Mouse (Mus musculus) layer of hippocampus, adult 11-12 months (tissue): Measurements from ENCODE around the gene Trpm5.
A peak's percentile ranks its signal among the peaks of the same experiment; 100 is the strongest.

Experiments used
- DNase-seq: peaks from one replicate; pipeline ENCODE4 v3.0.0; 2022; ENCODE audit warnings: low spot score

The Trpm5 gene

DNA sequence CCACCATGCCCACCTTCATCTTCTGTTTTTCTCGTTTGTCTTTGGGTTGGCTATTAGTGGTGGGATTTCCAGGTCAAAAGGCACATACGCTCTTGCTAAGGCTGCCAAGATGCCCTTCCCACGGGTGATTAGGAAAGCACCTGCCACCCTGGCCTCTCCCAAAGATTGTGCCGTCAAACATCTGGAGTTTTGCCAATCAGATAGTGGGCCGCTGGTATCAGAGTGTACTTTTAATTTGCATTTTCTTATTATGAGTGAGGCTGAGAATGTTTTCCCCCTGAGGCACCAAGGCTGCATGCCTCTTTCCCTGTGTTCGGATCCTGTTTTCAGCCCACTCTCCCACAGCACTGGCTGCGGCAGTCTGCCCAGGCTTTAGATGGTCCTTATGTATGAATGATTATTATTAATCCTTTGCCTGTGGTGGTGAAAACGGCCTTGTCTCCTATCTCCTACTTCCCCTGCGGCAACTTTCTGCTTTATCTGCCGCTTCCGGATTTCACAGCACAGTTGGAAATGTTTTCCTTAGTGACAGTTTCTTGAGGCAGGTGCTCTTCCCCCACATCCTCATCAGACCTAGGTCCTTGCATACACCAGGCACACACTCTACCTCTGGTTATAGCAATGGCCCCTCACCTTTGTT lies 10.9 kb upstream of the Trpm5 start:
- DNase-seq = no peak

DNA sequence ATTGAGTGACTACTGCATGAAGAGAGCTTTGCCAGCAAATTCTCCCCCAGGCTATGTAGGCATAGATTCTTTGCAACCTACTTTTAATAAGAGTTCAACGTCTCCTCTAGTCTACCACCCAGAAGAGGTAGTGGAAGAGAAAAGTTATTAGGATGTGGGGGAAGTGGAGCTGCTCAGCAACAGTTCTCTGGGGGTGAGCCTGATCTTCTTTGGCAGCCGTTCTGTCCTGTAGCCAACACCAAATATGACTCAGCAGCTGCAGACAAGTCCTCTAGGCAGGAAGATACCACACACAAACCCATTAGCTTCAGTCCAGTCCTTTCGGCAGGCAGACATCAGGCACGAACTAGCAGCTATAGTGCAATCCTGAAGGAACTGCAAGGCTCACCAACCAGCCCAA lies 6.3 kb upstream of the Trpm5 start:
- no peak for DNase-seq

- DNase-seq = no peak
Observed at GRCm38 (mm10) chr7:143095554-143095907, 1.1 kb upstream of the Trpm5 start.

- DNase-seq = no peak
Observed at GRCm38 (mm10) chr7:143093847-143094246, 595 bp downstream of the Trpm5 start.

GRCm38 (mm10) chr7:143087070-143087579 lies 7.3 kb downstream of the Trpm5 start:
- peak; percentile 52 for DNase-seq

GRCm38 (mm10) chr7:143086366-143086765 lies 8.1 kb downstream of the Trpm5 start:
- peak; percentile 64 for DNase-seq

DNA sequence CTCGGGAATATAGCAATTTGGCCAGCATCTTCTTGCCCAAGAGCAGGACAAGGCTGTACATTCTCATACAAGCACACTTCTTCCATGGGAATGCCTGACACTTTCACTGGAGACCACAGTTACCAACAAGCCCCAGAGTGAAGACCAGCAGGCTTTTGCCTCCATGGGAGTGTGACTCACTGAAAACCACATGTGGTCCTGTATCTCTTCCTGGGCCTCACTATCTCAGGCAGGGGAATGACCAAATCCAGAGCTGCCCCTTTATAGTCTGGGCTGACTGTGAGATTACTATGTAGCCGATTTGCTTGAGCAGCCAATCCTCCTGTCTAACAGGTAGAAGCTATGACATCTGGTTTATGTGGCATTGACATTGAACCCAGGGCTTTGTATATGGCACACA lies 10.7 kb downstream of the Trpm5 start:
- DNase-seq = no peak

GRCm38 (mm10) chr7:143082024-143082423 lies 12.4 kb downstream of the Trpm5 start:
- no peak for DNase-seq

GRCm38 (mm10) chr7:143077351-143077750 lies 17.1 kb downstream of the Trpm5 start:
- DNase-seq = no peak

DNA sequence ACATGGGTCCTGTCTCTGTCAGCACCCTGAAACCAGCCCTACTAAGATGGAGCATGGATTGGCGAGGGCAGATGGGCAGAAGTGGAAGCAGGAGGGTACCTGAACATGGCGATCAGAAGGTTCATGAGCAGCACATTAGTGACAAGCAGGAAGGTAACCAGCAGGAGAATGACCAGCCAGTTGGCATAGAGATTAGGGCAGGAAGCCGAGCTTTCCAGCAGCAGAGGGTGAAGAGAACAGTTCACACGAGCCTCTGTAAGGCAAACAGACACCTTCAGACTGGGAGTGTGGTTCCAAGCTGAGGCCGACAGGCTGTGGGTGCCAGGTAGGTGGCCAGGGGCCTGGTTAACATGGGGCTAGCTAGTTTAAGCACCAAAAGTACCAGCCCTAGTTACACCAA lies 19.0 kb downstream of the Trpm5 start:
- no peak for DNase-seq

DNA sequence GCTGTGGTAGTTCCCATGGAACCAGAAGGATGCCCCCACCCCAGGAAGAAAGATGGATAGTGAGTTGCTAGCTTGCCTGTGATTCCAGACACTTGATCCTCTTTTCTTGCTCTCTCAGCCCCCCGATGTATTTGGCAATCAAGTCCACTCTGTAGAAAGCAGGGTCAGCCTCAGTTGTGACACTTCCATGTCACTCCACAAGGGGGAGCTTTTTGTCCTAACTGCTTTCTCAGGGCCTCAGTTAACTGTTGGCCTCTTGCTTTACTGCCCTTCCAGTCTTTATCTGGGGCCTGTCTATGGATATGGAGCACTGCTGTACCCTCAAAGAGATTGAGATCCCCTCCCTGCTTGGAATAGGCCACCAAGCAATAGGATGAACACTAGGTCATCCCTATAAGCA lies 21.4 kb downstream of the Trpm5 start:
- DNase-seq = no peak

DNA sequence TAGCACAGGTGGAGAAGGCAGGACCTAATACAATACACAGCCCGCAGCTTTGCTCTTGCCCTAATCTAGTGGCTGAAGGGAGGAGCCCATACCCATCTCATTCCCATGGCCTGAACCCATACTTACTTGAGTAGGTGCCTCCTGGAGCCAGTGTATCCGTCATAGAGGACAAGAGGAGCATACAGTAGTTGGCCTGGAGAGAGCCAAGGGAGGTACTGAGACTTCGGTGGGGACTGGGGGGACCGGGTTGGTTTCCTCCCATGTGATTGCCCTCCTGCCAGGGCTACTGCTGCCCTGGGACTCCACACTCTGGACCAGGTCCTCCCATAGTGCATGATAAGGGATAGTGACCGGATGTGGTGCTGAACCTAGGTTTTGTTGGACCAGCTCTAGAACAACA lies 21.8 kb downstream of the Trpm5 start:
- DNase-seq = no peak

GRCm38 (mm10) chr7:143070506-143071070 lies 23.9 kb downstream of the Trpm5 start:
- no peak for DNase-seq

- no peak for DNase-seq
Observed at GRCm38 (mm10) chr7:143069751-143070400, 24.6 kb downstream of the Trpm5 start.

GRCm38 (mm10) chr7:143068882-143069591 lies 25.4 kb downstream of the Trpm5 start, which contains the start of gene Tssc4:
Gene Tssc4 (plus strand): TSS chr7:143069249.
- peak; percentile 99 for DNase-seq

GRCm38 (mm10) chr7:143068316-143068881 lies 26.0 kb downstream of the Trpm5 start:
- DNase-seq = peak; percentile 71

- no peak for DNase-seq
Observed at GRCm38 (mm10) chr7:143067897-143068296, 26.5 kb downstream of the Trpm5 start.

DNA sequence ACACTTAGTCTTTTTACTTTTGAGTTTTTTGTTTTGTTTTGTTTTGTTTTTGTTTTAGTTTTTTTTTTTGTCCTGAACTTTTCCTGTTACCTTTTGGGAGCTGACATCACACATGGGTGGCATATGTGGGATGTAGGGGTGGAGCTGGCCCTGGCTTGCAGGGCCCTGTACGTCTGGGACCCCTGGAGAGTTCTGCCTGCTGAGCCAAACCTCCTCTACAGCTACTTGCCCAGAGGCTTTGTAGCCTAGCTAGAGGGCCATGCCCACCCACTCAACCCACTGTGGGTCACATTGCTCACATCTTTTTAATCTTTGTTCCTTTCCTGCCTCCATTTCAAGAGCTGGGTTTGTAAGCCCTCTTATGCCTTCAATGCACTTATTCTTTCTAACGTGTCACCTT lies 27.0 kb downstream of the Trpm5 start:
- no peak for DNase-seq

- DNase-seq = no peak
Observed at GRCm38 (mm10) chr7:143065692-143066091, 28.8 kb downstream of the Trpm5 start.

GRCm38 (mm10) chr7:143064226-143064625 lies 30.2 kb downstream of the Trpm5 start:
- no peak for DNase-seq

GRCm38 (mm10) chr7:143062704-143063103 lies 31.7 kb downstream of the Trpm5 start:
- DNase-seq = no peak

- DNase-seq = no peak
Observed at GRCm38 (mm10) chr7:143059202-143059870, 35.1 kb downstream of the Trpm5 start.
